Mouse (Mus musculus) forebrain, embryonic 11.5 days (tissue): Measurements from ENCODE around the gene Rhbdf2. TPM values are rescaled to one million over a fixed set of nuclear protein-coding genes. Genes with fewer than 3 reads are reported as not detected.

ENCODE experiments used
- ATAC-seq: fragments of 200-750 bp; cut with Nextera tagmentation; replicated peaks from 2 replicates; pipeline ENCODE4 v1.8.0; 2017; ENCODE audit warnings: moderate TSS enrichment; ENCODE audit not compliant: low FRiP score
- DNase-seq: peaks from one replicate; pipeline ENCODE4 v3.0.0-alpha.2; 2017; ENCODE audit warnings: low spot score
- H3K27ac ChIP-seq: fragments of 300-500 bp; sonication (generic); 2 replicates; pipeline ENCODE4 v1.5.1; 2014; ENCODE audit warnings: low read depth, low read length
- H3K27me3 ChIP-seq: fragments of 300-500 bp; sonication (generic); 2 replicates; pipeline ENCODE4 v1.6.1; 2014; ENCODE audit warnings: mild to moderate bottlenecking, low read length, mixed read lengths; ENCODE audit not compliant: control insufficient read depth, insufficient read depth
- H3K36me3 ChIP-seq: fragments of 300-500 bp; sonication (generic); 2 replicates; pipeline ENCODE4 v1.6.1; 2014; ENCODE audit warnings: mild to moderate bottlenecking, low read length, moderate library complexity, mixed read lengths; ENCODE audit not compliant: control insufficient read depth, insufficient read depth
- H3K4me1 ChIP-seq: fragments of 300-500 bp; sonication (generic); replicated peaks from 2 replicates; pipeline ENCODE4 v1.6.1; 2014; ENCODE audit warnings: low read length, mixed read lengths; ENCODE audit not compliant: control insufficient read depth, insufficient read depth
- H3K4me2 ChIP-seq: fragments of 300-500 bp; sonication (generic); 2 replicates; pipeline ENCODE4 v1.6.1; 2014; ENCODE audit warnings: low read depth, mild to moderate bottlenecking, low read length, moderate library complexity, mixed read lengths; ENCODE audit not compliant: severe bottlenecking
- H3K4me3 ChIP-seq: fragments of 300-500 bp; sonication (generic); 2 replicates; pipeline ENCODE4 v1.5.1; 2014; ENCODE audit warnings: low read depth, low read length
- H3K9ac ChIP-seq: fragments of 300-500 bp; sonication (generic); 2 replicates; pipeline ENCODE4 v1.6.1; 2014; ENCODE audit warnings: low read length
- H3K9me3 ChIP-seq: fragments of 300-500 bp; sonication (generic); 2 replicates; pipeline ENCODE4 v1.6.1; 2016; ENCODE audit warnings: low read length, mixed read lengths; ENCODE audit not compliant: control insufficient read depth
- WGBS: fragments of 180-500 bp; shearing (Covaris S2); extraction: QIAGEN DNeasy Blood & Tissue Kit; methylation state at CpG from one replicate; pipeline ENCODE4 v1.1.7; 2014; 5-methylcytosine and 5-hydroxymethylcytosine counted together
- polyA plus RNA-seq: library from polyadenylated mRNA; unstranded; fragments of >200 nt; fragmentation: Nextera tagmentation; extraction: Ambion mirVana; gene quantifications from 2 replicates; pipeline ENCODE4 v1.2.1, GENCODE M21; 2014

The Rhbdf2 gene
- polyA plus RNA-seq, 1 experiment from 2014 or later: 2.7 TPM

GRCm38 (mm10) chr11:116648976-116649375 lies 22.2 kb upstream of the Rhbdf2 start:
- Histone ChIP-seq H3K4me3 (no peak overlapping the region), H3K27me3 (peaks cover 18% of the 10 kb centered on the region), H3K4me2 (no peak overlapping the region), H3K27ac (no peak overlapping the region), H3K36me3 (no peaks in the 10 kb centered on the region), H3K9ac (no peak overlapping the region), H3K9me3 (no peaks in the 10 kb centered on the region), H3K4me1 (peaks cover 9% of the 10 kb centered on the region; the same call in 1 of the 2 replicates)
- ATAC-seq: no peak
- no peak for DNase-seq
- WGBS: 68% methylated on average over 10 of the region's 10 CpGs

- H3K9ac ChIP-seq: no peak overlapping the region
- peaks cover 9% of the 10 kb centered on the region; the same call in 1 of the 2 replicates for H3K4me1 ChIP-seq
- no peaks in the 10 kb centered on the region for H3K36me3 ChIP-seq
- no peak overlapping the region for H3K27ac ChIP-seq
- H3K27me3 ChIP-seq: peaks cover 13% of the 10 kb centered on the region
- ATAC-seq (no peak), DNase-seq (peak; percentile 55)
- 65% methylated on average over 18 of the region's 18 CpGs for WGBS
- H3K9me3 ChIP-seq: no peaks in the 10 kb centered on the region
- H3K4me2 ChIP-seq: no peak overlapping the region
- H3K4me3 ChIP-seq: no peak overlapping the region
Measured at GRCm38 (mm10) chr11:116648213-116648921, 21.5 kb upstream of the Rhbdf2 start.

- H3K9me3 ChIP-seq: no peaks in the 10 kb centered on the region
- ATAC-seq (no peak), DNase-seq (peak; percentile 52)
- H3K27me3 ChIP-seq: peaks cover 4% of the 10 kb centered on the region; the same call in 1 of the 2 replicates
- peaks cover 6% of the 10 kb centered on the region; the same call in 1 of the 2 replicates for H3K4me1 ChIP-seq
- no peak overlapping the region for H3K4me3 ChIP-seq
- no peak overlapping the region for H3K9ac ChIP-seq
- H3K4me2 ChIP-seq: no peak overlapping the region
- H3K36me3 ChIP-seq: no peaks in the 10 kb centered on the region
- 66% methylated on average over 11 of the region's 11 CpGs for WGBS
- H3K27ac ChIP-seq: no peak overlapping the region
Measured at GRCm38 (mm10) chr11:116647340-116647991, 20.6 kb upstream of the Rhbdf2 start.

- Histone ChIP-seq H3K9ac (no peak overlapping the region), H3K4me1 (peaks cover 6% of the 10 kb centered on the region; the same call in 1 of the 2 replicates), H3K9me3 (no peaks in the 10 kb centered on the region), H3K27ac (no peak overlapping the region), H3K27me3 (no peaks in the 10 kb centered on the region), H3K4me3 (no peak overlapping the region), H3K36me3 (no peaks in the 10 kb centered on the region), H3K4me2 (no peak overlapping the region)
- ATAC-seq (no peak), DNase-seq (peak; percentile 50)
- 87% methylated on average over 7 of the region's 7 CpGs for WGBS
Measured at GRCm38 (mm10) chr11:116646771-116647170, 20.0 kb upstream of the Rhbdf2 start.

- Histone ChIP-seq H3K4me1 (peaks cover 6% of the 10 kb centered on the region; the same call in 1 of the 2 replicates), H3K9me3 (no peaks in the 10 kb centered on the region), H3K9ac (no peak overlapping the region), H3K36me3 (no peaks in the 10 kb centered on the region), H3K27me3 (no peaks in the 10 kb centered on the region), H3K27ac (no peak overlapping the region), H3K4me2 (no peak overlapping the region), H3K4me3 (no peak overlapping the region)
- WGBS: 72% methylated on average over 11 of the region's 11 CpGs
- ATAC-seq (no peak), DNase-seq (no peak)
Measured at GRCm38 (mm10) chr11:116646136-116646535, 19.3 kb upstream of the Rhbdf2 start.

- Histone ChIP-seq H3K27me3 (no peaks in the 10 kb centered on the region), H3K9me3 (no peaks in the 10 kb centered on the region), H3K4me2 (no peak overlapping the region), H3K4me1 (peaks cover 6% of the 10 kb centered on the region; the same call in 1 of the 2 replicates), H3K36me3 (no peaks in the 10 kb centered on the region), H3K4me3 (no peak overlapping the region), H3K27ac (no peak overlapping the region), H3K9ac (no peak overlapping the region)
- ATAC-seq (no peak), DNase-seq (no peak)
- 53% methylated on average over 8 of the region's 8 CpGs for WGBS
Measured at GRCm38 (mm10) chr11:116645446-116646110, 18.8 kb upstream of the Rhbdf2 start.

GRCm38 (mm10) chr11:116644225-116645112 lies 17.6 kb upstream of the Rhbdf2 start:
- Histone ChIP-seq H3K9ac (peak overlapping the region; percentile 61), H3K4me3 (no peak overlapping the region), H3K4me1 (peaks cover 6% of the 10 kb centered on the region; the same call in 1 of the 2 replicates), H3K4me2 (no peak overlapping the region; the same call in 1 of the 2 replicates), H3K9me3 (no peaks in the 10 kb centered on the region), H3K36me3 (no peaks in the 10 kb centered on the region), H3K27me3 (no peaks in the 10 kb centered on the region), H3K27ac (no peak overlapping the region)
- WGBS: 44% methylated on average over 21 of the region's 21 CpGs
- ATAC-seq (no peak), DNase-seq (peak; percentile 55)
